Mouse (Mus musculus) CH12.LX (cell line): ENCODE measurements around the gene Zbtb7a.

Source experiments
- EP300 ChIP-seq: IDR thresholded peaks from 2 replicates; pipeline ENCODE4 v1.6.1; 2011; ENCODE audit warnings: low read length, improper control_type of control experiment
- HCFC1 ChIP-seq: IDR thresholded peaks from 2 replicates; pipeline ENCODE4 v1.6.1; 2012; ENCODE audit warnings: low read depth, mild to moderate bottlenecking, inconsistent platforms, low read length, improper control_type of control experiment
- POLR2AphosphoS2 ChIP-seq: IDR thresholded peaks from 2 replicates; pipeline ENCODE4 v1.6.1; 2011; ENCODE audit warnings: low read depth, low read length, improper control_type of control experiment
- TCF12 ChIP-seq: IDR thresholded peaks from 2 replicates; pipeline ENCODE4 v1.6.1; 2014; ENCODE audit warnings: low read depth, mild to moderate bottlenecking, inconsistent platforms, low read length, improper control_type of control experiment
- ZC3H11A ChIP-seq: IDR thresholded peaks from 2 replicates; pipeline ENCODE4 v1.6.1; 2012; ENCODE audit warnings: low read depth, mild to moderate bottlenecking, inconsistent platforms, low read length, improper control_type of control experiment
- ZNF384 ChIP-seq: IDR thresholded peaks from 2 replicates; pipeline ENCODE4 v1.6.1; 2012; ENCODE audit warnings: low read depth, low read length, improper control_type of control experiment, inconsistent platforms

DNA sequence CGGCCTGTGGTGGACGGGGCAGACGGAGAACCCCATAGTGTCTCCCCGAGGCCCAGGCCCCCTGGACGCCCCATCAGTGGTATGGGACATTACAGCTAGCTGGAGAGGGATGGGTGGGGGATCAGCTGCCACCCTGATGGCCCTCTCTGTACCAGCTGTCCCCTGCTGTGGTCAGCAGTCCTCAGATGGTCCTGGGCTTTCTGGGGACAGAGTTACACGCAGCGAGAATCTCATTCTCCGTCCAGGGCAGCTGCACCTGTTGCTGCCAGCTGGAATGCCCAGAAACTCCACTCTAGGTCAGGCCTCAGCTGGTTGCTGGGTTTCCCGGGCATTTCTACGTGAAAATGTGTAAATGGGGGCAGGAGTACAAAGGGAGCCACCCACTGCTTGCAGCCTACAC, 15.4 kb upstream of the Zbtb7a start:
- TF ChIP-seq EP300 (no peak), ZNF384 (no peak), POLR2AphosphoS2 (no peak), HCFC1 (no peak), ZC3H11A (no peak), TCF12 (no peak)
